9 mouse cellular contexts compared by ENCODE assay signal in genomic region chr16:85553297-85553696, GRCm38 (mm10). TPM values are rescaled to one million over a fixed set of nuclear protein-coding genes. Genes with fewer than 3 reads are reported as not detected.
DNase-seq lines count a peak whose midpoint lies in the region; ATAC-seq lines count a peak whose summit lies in the region.
"Not testable (repeated sequence)": the region's sequence is repeated elsewhere in the genome, so short reads cannot be mapped to it uniquely, and the experiment has no call there.
"Had no signal": no experiment of that assay in that cellular context is flagged by ENCODE, and none has a peak within 500 bp of the region (broad histone marks: within the 10 kb centered on the region; RNA-seq: fewer than 3 reads in every experiment).

TSS of gene Cyyr1 (minus strand) at chr16:85553397.

- H3K4me3 ChIP-seq in lung, embryonic 16.5 days (ENCODE audit: low read length) = not testable (repeated sequence)

- intact Hi-C loops in heart, postnatal 10 days (cut with DNase I) = loop anchor here (10.0 kb wide), 1 partner anchor 122 kb away; no protein-coding TSS in a partner anchor

- H3K9me3 ChIP-seq in lung, embryonic 16.5 days (ENCODE audit: control insufficient read depth, low read length) = not testable (repeated sequence)

- not testable (repeated sequence) for H3K4me1 ChIP-seq in lung, embryonic 16.5 days (replicated peaks; ENCODE audit: control insufficient read depth, insufficient read depth, low read length)

- WGBS in lung, embryonic 16.5 days = 70% methylated on average over 9 of the region's 13 CpGs

- H3K4me2 ChIP-seq in lung, embryonic 16.5 days (ENCODE audit: low read depth, low read length) = not testable (repeated sequence)

- not testable (repeated sequence) for H3K36me3 ChIP-seq in lung, embryonic 16.5 days (ENCODE audit: control insufficient read depth, insufficient read depth, low read length)

- ATAC-seq in lung, embryonic 16.5 days (ENCODE audit: low read depth) = not testable (repeated sequence)

- not testable (repeated sequence) for DNase-seq in adrenal gland, adult 8-10 months; adrenal gland, postnatal 36 days; heart, postnatal 10 days; heart, postnatal 4 days
- DNase-seq in heart, adult 11 months = peak; percentile 73

- H3K9ac ChIP-seq in lung, embryonic 16.5 days (ENCODE audit: low read length) = not testable (repeated sequence)

- not testable (repeated sequence) for H3K27me3 ChIP-seq in lung, embryonic 16.5 days (ENCODE audit: control insufficient read depth, insufficient read depth, low read depth, low read length)

- H3K27ac ChIP-seq in lung, embryonic 16.5 days (ENCODE audit: low read length) = not testable (repeated sequence)

RNA-seq across cellular contexts. Expression of gene Cyyr1, which starts in this region (rescaled TPM):
- total RNA-seq in adrenal gland, adult 8-10 months (2022) = 10 to 100 TPM; 14.5 to 29.3 (median 24.4) TPM
- total RNA-seq in adrenal gland, postnatal 36 days (2021) = 10 to 100 TPM; 17.8 to 31.6 TPM
- total RNA-seq in heart, postnatal 10 days (2021) = 10 to 100 TPM; 39.7 to 40.9 TPM
- 10 to 100 TPM; 22.6 to 27.4 TPM for total RNA-seq in heart, postnatal 4 days (2021)
- polyA plus RNA-seq in lung, embryonic 16.5 days (2015; fragmentation: Nextera tagmentation; extraction: Ambion mirVana) = 19.0 and 19.3 TPM in 2 replicates
- total RNA-seq: CH12.LX had no signal
- polyA plus RNA-seq: activated CD4-positive, CD25-positive, alpha-beta regulatory T cell, adult 4 months; Patski had no signal
